Mouse (Mus musculus) cerebellum, adult 11-12 months (tissue): ENCODE measurements at regions not wholly inside any gene's neighbourhood (a gene's known extent, or its start where the extent isn't known, plus 50 kb on each side); places are given as distances from the start of the nearest gene placed in this dataset.

Experiments
- DNase-seq: peaks from one replicate; pipeline ENCODE4 v3.0.0; 2022

DNA sequence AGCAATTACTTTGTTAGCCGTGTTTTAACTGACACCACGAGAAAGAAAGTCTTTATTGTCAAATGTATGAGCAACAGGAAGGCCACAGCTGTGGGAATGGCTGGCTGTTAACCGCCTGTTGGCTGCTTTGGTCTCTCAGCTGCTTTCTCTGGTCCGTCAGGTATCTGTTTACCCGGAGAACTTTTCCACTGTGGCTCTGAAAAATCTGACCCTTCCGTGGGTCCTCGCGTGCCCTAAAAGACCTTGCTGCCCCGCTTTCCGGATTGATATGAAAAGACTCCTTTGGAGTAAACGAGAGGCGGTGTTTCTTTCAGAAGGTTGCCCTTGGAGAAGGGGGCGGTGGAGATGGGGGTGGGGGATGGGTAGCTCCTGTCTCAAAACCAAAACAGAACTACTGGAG is 75.9 kb downstream of the Sox14 start:
- no peak for DNase-seq

- no peak for DNase-seq
Measured at GRCm38 (mm10) chr9:99799387-99800021, 76.5 kb downstream of the Sox14 start.

DNA sequence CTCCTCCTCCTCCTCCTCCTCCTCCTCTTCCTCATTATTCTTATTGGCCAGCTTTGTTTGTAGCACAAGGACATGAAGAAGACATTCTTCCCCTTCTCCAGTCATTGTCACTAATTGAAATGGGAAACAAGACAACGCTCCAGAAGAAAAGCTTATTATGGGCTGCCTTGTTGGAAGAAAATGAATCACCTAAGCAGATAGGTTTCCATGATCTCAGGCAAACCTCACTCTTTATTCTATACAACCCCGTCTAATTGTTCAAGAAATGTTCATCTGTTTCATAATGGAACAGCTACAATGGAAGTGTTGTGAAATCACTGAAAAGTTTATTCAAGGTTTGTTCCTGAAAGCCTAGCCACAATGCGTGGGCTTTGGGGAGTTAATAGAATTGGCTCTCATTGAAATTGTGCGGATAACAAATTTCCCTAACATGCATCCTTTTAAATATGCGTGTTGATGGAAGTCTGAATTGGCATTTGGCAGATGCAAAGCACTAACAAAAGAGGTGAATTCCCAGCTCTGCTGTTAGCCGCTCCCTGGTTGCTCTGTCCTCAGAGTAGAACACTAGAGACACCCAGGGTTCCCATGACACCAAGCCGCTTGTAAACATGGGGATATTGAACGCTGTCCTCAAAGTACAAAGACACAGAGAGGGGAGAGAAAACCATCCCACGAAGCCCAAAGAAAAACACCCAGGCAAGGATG is 78.8 kb downstream of the Sox14 start:
- DNase-seq = no peak

- DNase-seq = no peak
Measured at GRCm38 (mm10) chr9:99792700-99793099, 75.6 kb upstream of the Cldn18 start.

- DNase-seq = no peak
Measured at GRCm38 (mm10) chr9:99786864-99787263, 69.8 kb upstream of the Cldn18 start.

GRCm38 (mm10) chr9:99783156-99783555 is 66.1 kb upstream of the Cldn18 start:
- DNase-seq = no peak

- DNase-seq = no peak
Measured at GRCm38 (mm10) chr9:99782364-99783119, 65.5 kb upstream of the Cldn18 start.

GRCm38 (mm10) chr9:99778871-99779270 is 61.8 kb upstream of the Cldn18 start:
- DNase-seq = no peak

DNA sequence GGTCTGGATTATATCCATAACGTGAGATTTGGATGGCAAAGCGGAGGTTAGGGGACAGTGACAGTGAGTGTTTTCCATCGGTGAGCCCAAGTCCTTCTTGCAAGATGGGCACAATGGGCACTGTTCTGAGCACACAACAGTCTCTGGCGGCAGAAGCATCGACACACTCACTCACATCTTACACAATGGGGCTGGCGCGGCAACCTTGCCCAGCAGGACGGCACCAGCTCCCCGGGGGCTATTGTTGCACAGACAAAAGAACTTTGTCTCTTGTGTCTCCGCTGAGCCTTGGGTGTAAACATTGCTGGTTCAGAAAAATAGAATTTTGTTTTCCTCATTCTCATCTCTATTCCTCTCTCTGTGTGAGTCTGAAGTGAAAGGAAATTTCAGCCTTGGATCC is 53.6 kb upstream of the Cldn18 start:
- peak; percentile 16 for DNase-seq
